Mouse (Mus musculus) lung, embryonic 14.5 days (tissue): ENCODE data around the gene Camk2d. TPM values are rescaled to one million over a fixed set of nuclear protein-coding genes. Genes with fewer than 3 reads are reported as not detected.

Source experiments
- ATAC-seq: fragments of 200-750 bp; cut with Nextera tagmentation; 2 replicates; pipeline ENCODE4 v1.8.0; 2017; ENCODE audit warnings: mild to moderate bottlenecking, moderate TSS enrichment, moderate library complexity; ENCODE audit not compliant: insufficient read depth
- DNase-seq: peaks from one replicate; pipeline ENCODE4 v3.0.0-alpha.2; 2015
- H3K27ac ChIP-seq: fragments of 300-500 bp; sonication (generic); 2 replicates; pipeline ENCODE4 v1.5.1; 2014; ENCODE audit warnings: low read depth, mild to moderate bottlenecking, moderate library complexity
- H3K27me3 ChIP-seq: fragments of 300-500 bp; sonication (generic); 2 replicates; pipeline ENCODE4 v1.6.1; 2014; ENCODE audit warnings: low read length, control low read depth; ENCODE audit not compliant: insufficient read depth
- H3K36me3 ChIP-seq: fragments of 300-500 bp; sonication (generic); 2 replicates; pipeline ENCODE4 v1.6.1; 2014; ENCODE audit warnings: control low read depth; ENCODE audit not compliant: insufficient read depth
- H3K4me1 ChIP-seq: fragments of 300-500 bp; sonication (generic); 2 replicates; pipeline ENCODE4 v1.6.1; 2014; ENCODE audit warnings: antibody characterized with exemption, control low read depth; ENCODE audit not compliant: insufficient read depth
- H3K4me2 ChIP-seq: fragments of 300-500 bp; sonication (generic); 2 replicates; pipeline ENCODE4 v1.6.1; 2014; ENCODE audit warnings: mild to moderate bottlenecking
- H3K4me3 ChIP-seq: fragments of 300-500 bp; sonication (generic); 2 replicates; pipeline ENCODE4 v1.5.1; 2014; ENCODE audit warnings: low read depth, low read length
- H3K9ac ChIP-seq: fragments of 300-500 bp; sonication (generic); 2 replicates; pipeline ENCODE4 v1.6.1; 2014
- H3K9me3 ChIP-seq: fragments of 300-500 bp; sonication (generic); 2 replicates; pipeline ENCODE4 v1.6.1; 2016; ENCODE audit warnings: low read depth, low read length, control low read depth
- CTCF ChIP-seq: IDR thresholded peaks from 2 replicates; pipeline ENCODE4 v1.5.1; 2016; ENCODE audit warnings: antibody characterized with exemption, low read depth
- WGBS: fragments of 180-500 bp; shearing (Covaris S2); extraction: QIAGEN DNeasy Blood & Tissue Kit; methylation state at CpG from one replicate; pipeline ENCODE4 v1.1.7; 2014; 5-methylcytosine and 5-hydroxymethylcytosine counted together
- polyA plus RNA-seq: library from polyadenylated mRNA; unstranded; fragments of >200 nt; fragmentation: Nextera tagmentation; extraction: Ambion mirVana; gene quantifications from 2 replicates; pipeline ENCODE4 v1.2.1, GENCODE M21; 2014

Camk2d gene
- polyA plus RNA-seq, 1 experiment from 2014 or later, result 43.2 TPM

DNA sequence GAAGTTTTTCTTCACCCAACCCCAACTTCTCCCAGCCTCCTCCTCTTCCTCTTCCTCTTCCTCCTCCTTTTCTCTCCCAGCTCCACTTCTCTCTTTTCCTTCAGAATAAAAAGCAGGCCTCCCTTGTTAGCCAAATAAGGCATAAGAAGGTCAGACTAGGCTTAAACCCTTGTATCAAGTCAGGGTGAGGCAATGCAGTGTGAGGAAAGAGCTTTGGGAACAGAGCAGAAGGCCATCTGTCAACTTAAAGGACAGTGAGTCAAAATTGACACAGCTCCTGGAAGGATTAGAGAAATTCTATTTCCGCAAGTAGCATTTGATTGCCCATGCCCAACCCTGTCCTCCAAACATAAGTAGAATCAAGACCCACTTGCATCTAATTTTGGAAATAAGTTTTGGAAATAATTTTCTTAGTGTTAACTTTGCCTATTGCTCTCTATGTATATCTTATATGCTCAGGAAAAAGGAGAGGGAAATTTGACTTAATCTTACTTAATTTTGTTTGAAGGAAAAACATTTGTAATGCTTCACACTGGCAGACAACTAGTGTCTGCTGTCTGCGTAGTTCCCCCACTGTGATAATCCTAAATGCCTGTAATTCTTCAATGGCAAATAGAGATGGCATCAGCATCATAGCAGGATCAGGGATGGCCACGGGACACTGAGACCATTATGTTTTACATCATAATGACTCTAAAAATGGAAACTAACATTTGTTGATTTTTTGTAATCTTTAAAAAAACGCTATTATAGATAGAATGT lies 16.8 kb downstream of the Camk2d start:
- ATAC-seq (no peak), DNase-seq (no peak)
- H3K4me2 ChIP-seq, result no peak overlapping the region
- H3K27me3 ChIP-seq, result no peaks in the 10 kb centered on the region
- H3K27ac ChIP-seq, result no peak overlapping the region
- no peak overlapping the region for H3K4me3 ChIP-seq
- WGBS, result 59% methylated on average over 4 of the region's 4 CpGs
- H3K9me3 ChIP-seq, result no peaks in the 10 kb centered on the region
- no peak for TF ChIP-seq CTCF
- H3K9ac ChIP-seq, result no peak overlapping the region
- peaks cover 14% of the 10 kb centered on the region; the same call in 1 of the 2 replicates for H3K4me1 ChIP-seq
- H3K36me3 ChIP-seq, result no peaks in the 10 kb centered on the region

GRCm38 (mm10) chr3:126613510-126614128 lies 17.5 kb downstream of the Camk2d start:
- Histone ChIP-seq H3K36me3 (no peaks in the 10 kb centered on the region), H3K4me3 (no peak overlapping the region), H3K4me2 (no peak overlapping the region), H3K27me3 (no peaks in the 10 kb centered on the region), H3K27ac (no peak overlapping the region), H3K4me1 (peaks cover 17% of the 10 kb centered on the region; the same call in 1 of the 2 replicates), H3K9ac (no peak overlapping the region), H3K9me3 (no peaks in the 10 kb centered on the region)
- no peak for ATAC-seq
- TF ChIP-seq CTCF, result no peak
- no peak for DNase-seq
- WGBS, result 68% methylated on average over 11 of the region's 11 CpGs

DNA sequence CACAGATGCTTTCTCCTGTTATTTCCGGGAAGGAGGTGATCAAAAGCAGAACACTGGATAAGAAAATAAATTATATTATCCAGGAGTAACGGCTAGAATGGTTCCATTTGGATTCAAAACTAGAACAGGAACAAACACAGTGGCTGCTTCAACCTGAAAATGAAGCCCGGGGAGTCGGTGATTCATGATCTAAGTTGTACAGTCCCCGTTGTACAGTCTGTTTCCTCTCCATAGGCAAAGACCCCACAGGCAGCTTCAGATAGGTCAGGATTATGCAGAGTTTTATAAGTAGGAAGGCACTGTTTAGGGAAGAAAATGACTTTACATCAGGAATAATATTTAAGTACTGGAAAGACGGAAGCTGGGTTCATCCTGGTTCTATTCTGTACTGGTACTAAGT lies 19.2 kb downstream of the Camk2d start:
- no peak for TF ChIP-seq CTCF
- no peak overlapping the region for H3K4me3 ChIP-seq
- H3K36me3 ChIP-seq, result peaks cover 6% of the 10 kb centered on the region; the same call in 1 of the 2 replicates
- no peak overlapping the region for H3K27ac ChIP-seq
- H3K9me3 ChIP-seq, result no peaks in the 10 kb centered on the region
- H3K4me2 ChIP-seq, result no peak overlapping the region
- no peak for DNase-seq
- WGBS, result 62% methylated on average over 6 of the region's 6 CpGs
- H3K9ac ChIP-seq, result no peak overlapping the region
- ATAC-seq, result no peak
- H3K4me1 ChIP-seq, result peaks cover 7% of the 10 kb centered on the region; the same call in 1 of the 2 replicates
- H3K27me3 ChIP-seq, result no peaks in the 10 kb centered on the region

GRCm38 (mm10) chr3:126620152-126620551 lies 24.1 kb downstream of the Camk2d start:
- Histone ChIP-seq H3K4me3 (no peak overlapping the region), H3K4me1 (peaks cover 5% of the 10 kb centered on the region; the same call in 1 of the 2 replicates), H3K9ac (no peak overlapping the region), H3K4me2 (no peak overlapping the region), H3K27me3 (no peaks in the 10 kb centered on the region), H3K27ac (no peak overlapping the region), H3K36me3 (peaks cover 6% of the 10 kb centered on the region; the same call in 1 of the 2 replicates), H3K9me3 (no peaks in the 10 kb centered on the region)
- ATAC-seq (no peak), DNase-seq (no peak)
- WGBS, result 83% methylated on average over 6 of the region's 6 CpGs
- no peak for TF ChIP-seq CTCF

DNA sequence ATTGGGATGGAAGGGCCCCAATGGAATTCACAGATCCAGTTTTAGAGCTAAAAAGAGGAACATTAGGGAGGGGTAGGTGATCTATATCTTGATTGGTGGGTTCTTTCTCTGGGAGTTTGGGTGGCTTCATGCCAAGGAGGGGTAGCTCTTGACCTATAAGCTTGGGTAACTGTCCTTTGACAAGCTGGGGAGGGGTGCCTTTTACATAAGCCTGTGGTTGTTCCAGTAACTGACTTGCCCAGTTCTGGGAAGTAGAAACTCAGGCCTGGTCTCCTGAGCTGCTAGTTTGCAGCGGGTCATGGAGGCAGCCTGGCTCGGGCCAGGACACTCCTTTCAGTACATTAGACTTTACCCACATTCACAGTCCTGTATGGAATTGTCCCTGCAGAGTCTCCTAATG lies 26.4 kb downstream of the Camk2d start:
- 93% methylated on average over 2 of the region's 2 CpGs for WGBS
- ATAC-seq (no peak), DNase-seq (no peak)
- peaks cover 6% of the 10 kb centered on the region; the same call in 1 of the 2 replicates for H3K36me3 ChIP-seq
- no peak overlapping the region for H3K4me3 ChIP-seq
- H3K27me3 ChIP-seq, result no peaks in the 10 kb centered on the region
- peaks cover 5% of the 10 kb centered on the region; the same call in 1 of the 2 replicates for H3K4me1 ChIP-seq
- no peak overlapping the region for H3K27ac ChIP-seq
- no peak overlapping the region for H3K9ac ChIP-seq
- TF ChIP-seq CTCF, result no peak
- H3K4me2 ChIP-seq, result no peak overlapping the region
- no peaks in the 10 kb centered on the region for H3K9me3 ChIP-seq

- TF ChIP-seq CTCF, result no peak
- no peak for DNase-seq
- Histone ChIP-seq H3K4me3 (no peak overlapping the region), H3K4me2 (no peak overlapping the region), H3K9me3 (no peaks in the 10 kb centered on the region), H3K27ac (no peak overlapping the region), H3K27me3 (no peaks in the 10 kb centered on the region), H3K4me1 (peaks cover 10% of the 10 kb centered on the region), H3K9ac (no peak overlapping the region), H3K36me3 (no peaks in the 10 kb centered on the region)
- WGBS, result 88% methylated on average over 11 of the region's 11 CpGs
- ATAC-seq, result no peak
Observed at GRCm38 (mm10) chr3:126624994-126625763, 29.1 kb downstream of the Camk2d start.

DNA sequence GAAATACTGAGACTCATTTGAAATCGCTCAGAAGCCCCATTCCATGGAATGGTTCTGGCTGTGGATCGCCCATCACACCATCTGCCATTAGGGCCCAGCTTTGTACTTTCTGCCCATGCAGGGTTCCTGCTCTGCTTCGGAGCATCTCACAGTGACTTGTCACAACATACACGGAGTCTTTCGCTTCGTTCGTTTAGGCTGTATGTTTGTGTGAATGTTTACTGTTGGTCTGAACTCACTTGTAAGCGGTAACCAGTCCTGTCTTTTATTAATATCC lies 29.6 kb downstream of the Camk2d start:
- ATAC-seq (no peak), DNase-seq (no peak)
- no peak overlapping the region for H3K9ac ChIP-seq
- TF ChIP-seq CTCF, result no peak
- no peak overlapping the region for H3K27ac ChIP-seq
- H3K36me3 ChIP-seq, result no peaks in the 10 kb centered on the region
- H3K9me3 ChIP-seq, result no peaks in the 10 kb centered on the region
- no peak overlapping the region for H3K4me2 ChIP-seq
- no peaks in the 10 kb centered on the region for H3K27me3 ChIP-seq
- WGBS, result 84% methylated on average over 8 of the region's 8 CpGs
- H3K4me1 ChIP-seq, result peaks cover 14% of the 10 kb centered on the region
- H3K4me3 ChIP-seq, result no peak overlapping the region
